Mouse (Mus musculus): Measurements from ENCODE around the gene Ppp3ca.

- TF ChIP-seq POLR2A (IDR thresholded peaks at IDR 0.05; ENCODE audit: low read depth, low read length): no peak
- no peak for TF ChIP-seq CTCF (IDR thresholded peaks at IDR 0.05; ENCODE audit: extremely low read depth, insufficient read depth, insufficient read length, insufficient replicate concordance)
Observed at GRCm38 (mm10) chr3:136707222-136708019, 37.5 kb downstream of the Ppp3ca start.
